In genomic region chr5:148464489-148464888, GRCm38 (mm10) we compare ENCODE assay signal across 23 mouse cellular contexts.
DNase-seq lines count a peak whose midpoint lies in the region; ATAC-seq and TF ChIP-seq lines count a peak whose summit lies in the region.
"Had no signal": no experiment of that assay in that cellular context is flagged by ENCODE, and none has a peak within 500 bp of the region (broad histone marks: within the 10 kb centered on the region; RNA-seq: fewer than 3 reads in every experiment).

No protein-coding gene starts in this region.

- H3K27ac ChIP-seq in lung, embryonic 16.5 days (ENCODE audit: low read length), result no peak overlapping the region
- no peak overlapping the region for H3K27ac ChIP-seq in stomach, embryonic 14.5 days (ENCODE audit: low read length)
- no peak overlapping the region for H3K27ac ChIP-seq in layer of hippocampus, adult 2 months
- H3K27ac ChIP-seq: hindbrain, postnatal 0 days; limb, embryonic 15.5 days; midbrain, embryonic 13.5 days had no signal

- WGBS in lung, embryonic 16.5 days, result 30% methylated on average over 7 of the region's 7 CpGs
- WGBS in stomach, embryonic 14.5 days, result 23% methylated on average over 7 of the region's 7 CpGs

- no peak for TF ChIP-seq CTCF in layer of hippocampus, adult 2 months (conservative IDR thresholded peaks at IDR 0.05)

- no peak overlapping the region for H3K4me2 ChIP-seq in lung, embryonic 16.5 days (ENCODE audit: low read depth, low read length)
- H3K4me2 ChIP-seq in stomach, embryonic 14.5 days (replicated peaks; ENCODE audit: low read depth, low read length), result no peak overlapping the region
- H3K4me2 ChIP-seq: heart, embryonic 12.5 days; limb, embryonic 15.5 days; midbrain, embryonic 13.5 days had no signal

- no peaks in the 10 kb centered on the region for H3K27me3 ChIP-seq in lung, embryonic 16.5 days (ENCODE audit: control insufficient read depth, insufficient read depth, low read depth, low read length)
- no peaks in the 10 kb centered on the region for H3K27me3 ChIP-seq in stomach, embryonic 14.5 days (ENCODE audit: control insufficient read depth, insufficient read depth, low read length)
- H3K27me3 ChIP-seq: CH12.LX; heart, embryonic 12.5 days; limb, embryonic 15.5 days; midbrain, embryonic 13.5 days had no signal

- ATAC-seq in lung, embryonic 16.5 days (ENCODE audit: low read depth), result peak; percentile 59
- 0 out of 2 replicates have a peak, but pooled peaks have one; percentile 57 for ATAC-seq in stomach, embryonic 14.5 days (ENCODE audit: insufficient number of reproducible peaks, insufficient read depth, low FRiP score, low read depth)
- ATAC-seq: forebrain, embryonic 16.5 days; hindbrain, postnatal 0 days; midbrain, embryonic 13.5 days had no signal

- no peaks in the 10 kb centered on the region for H3K9me3 ChIP-seq in lung, embryonic 16.5 days (ENCODE audit: control insufficient read depth, low read length)
- 0 out of 2 replicates have a peak, but pooled peaks cover 3% of the 10 kb centered on the region for H3K9me3 ChIP-seq in stomach, embryonic 14.5 days (ENCODE audit: control insufficient read depth, low read depth, low read length)
- H3K9me3 ChIP-seq: limb, embryonic 15.5 days had no signal

- peak; percentile 24 for DNase-seq in kidney, adult 9 months
- no peak for DNase-seq in kidney, adult 11 months
- no peak for DNase-seq in lung, postnatal 4 days
- peak; percentile 48 for DNase-seq in NIH3T3 (ENCODE audit: low read depth)
- DNase-seq in layer of hippocampus, adult 2 months (ENCODE audit: low spot score in 2 of 2), result no peak
- no peak for DNase-seq in cerebellum, adult 9-10 months
- DNase-seq: adrenal gland, postnatal 14 days; B cell, adult 2 months; cerebellum, adult 8-10 months; gastrocnemius, postnatal 14 days; heart, adult 11 months; heart, postnatal 14 days; left cerebral cortex, postnatal 4 days; thymus, postnatal 25 days had no signal

- H3K4me1 ChIP-seq in lung, embryonic 16.5 days (replicated peaks; ENCODE audit: control insufficient read depth, insufficient read depth, low read length), result peaks cover 6% of the 10 kb centered on the region; the same call in 1 of the 2 replicates
- no peaks in the 10 kb centered on the region for H3K4me1 ChIP-seq in stomach, embryonic 14.5 days (ENCODE audit: control insufficient read depth, insufficient read depth, low read length)
- H3K4me1 ChIP-seq: heart, embryonic 12.5 days had no signal

- H3K36me3 ChIP-seq in lung, embryonic 16.5 days (ENCODE audit: control insufficient read depth, insufficient read depth, low read length), result no peaks in the 10 kb centered on the region
- no peaks in the 10 kb centered on the region for H3K36me3 ChIP-seq in stomach, embryonic 14.5 days (ENCODE audit: control insufficient read depth, insufficient read depth, low read length)
- H3K36me3 ChIP-seq: G1E; heart, embryonic 12.5 days; limb, embryonic 15.5 days; midbrain, embryonic 13.5 days had no signal

- no peak overlapping the region for H3K4me3 ChIP-seq in lung, embryonic 16.5 days (ENCODE audit: low read length)
- no peak overlapping the region for H3K4me3 ChIP-seq in stomach, embryonic 14.5 days (ENCODE audit: low read depth, low read length)
- no peak overlapping the region for H3K4me3 ChIP-seq in layer of hippocampus, adult 2 months
- H3K4me3 ChIP-seq: heart, embryonic 12.5 days; limb, embryonic 15.5 days; midbrain, embryonic 13.5 days had no signal

- no peak overlapping the region for H3K9ac ChIP-seq in lung, embryonic 16.5 days (ENCODE audit: low read length)
- H3K9ac ChIP-seq in stomach, embryonic 14.5 days (replicated peaks; ENCODE audit: low read depth, low read length), result no peak overlapping the region
- H3K9ac ChIP-seq: heart, embryonic 12.5 days; limb, embryonic 15.5 days; midbrain, embryonic 13.5 days had no signal

Comparison
In these comparisons a context has a peak if more than half of its experiments do, and no peak if none do; other contexts are left out.
1. DNase-seq: peak in kidney, adult 9 months (single experiment) and NIH3T3 (single experiment); none in kidney, adult 11 months (single experiment), lung, postnatal 4 days (0 of 2), layer of hippocampus, adult 2 months (0 of 2) and cerebellum, adult 9-10 months (single experiment).